Mouse (Mus musculus) right cerebral cortex, adult 18-20 months (tissue): ENCODE results near the gene Bcl11a.
A peak's percentile ranks its signal among the peaks of the same experiment; 100 is the strongest.

Experiments used
- DNase-seq: peaks from one replicate; pipeline ENCODE4 v3.0.0; 2022; ENCODE audit warnings: mixed read lengths

The Bcl11a gene

GRCm38 (mm10) chr11:24080541-24080940, 2.7 kb downstream of the Bcl11a start:
- DNase-seq: peak; percentile 61

- DNase-seq: peak; percentile 80
Observed at GRCm38 (mm10) chr11:24081016-24081686, 3.3 kb downstream of the Bcl11a start.

GRCm38 (mm10) chr11:24081687-24082384, 4.0 kb downstream of the Bcl11a start:
- no peak for DNase-seq

- no peak for DNase-seq
Observed at GRCm38 (mm10) chr11:24082385-24083075, 4.7 kb downstream of the Bcl11a start.

- no peak for DNase-seq
Observed at GRCm38 (mm10) chr11:24083076-24083405, 5.2 kb downstream of the Bcl11a start.

GRCm38 (mm10) chr11:24083423-24083822, 5.6 kb downstream of the Bcl11a start:
- DNase-seq: no peak

- DNase-seq: no peak
Observed at GRCm38 (mm10) chr11:24084077-24084476, 6.2 kb downstream of the Bcl11a start.

GRCm38 (mm10) chr11:24084590-24084989, 6.7 kb downstream of the Bcl11a start:
- DNase-seq: no peak

GRCm38 (mm10) chr11:24085986-24086385, 8.1 kb downstream of the Bcl11a start:
- no peak for DNase-seq

- no peak for DNase-seq
Observed at GRCm38 (mm10) chr11:24087069-24087468, 9.2 kb downstream of the Bcl11a start.

GRCm38 (mm10) chr11:24090443-24090842, 12.6 kb downstream of the Bcl11a start:
- DNase-seq: no peak

- DNase-seq: no peak
Observed at GRCm38 (mm10) chr11:24091393-24092080, 13.7 kb downstream of the Bcl11a start.

GRCm38 (mm10) chr11:24092618-24093017, 14.8 kb downstream of the Bcl11a start:
- DNase-seq: no peak

GRCm38 (mm10) chr11:24094086-24094487, 16.2 kb downstream of the Bcl11a start:
- no peak for DNase-seq

- no peak for DNase-seq
Observed at GRCm38 (mm10) chr11:24095236-24095635, 17.4 kb downstream of the Bcl11a start.

- no peak for DNase-seq
Observed at GRCm38 (mm10) chr11:24095656-24096353, 17.9 kb downstream of the Bcl11a start.

GRCm38 (mm10) chr11:24096483-24096882, 18.6 kb downstream of the Bcl11a start:
- no peak for DNase-seq

- DNase-seq: no peak
Observed at GRCm38 (mm10) chr11:24097026-24097425, 19.2 kb downstream of the Bcl11a start.

GRCm38 (mm10) chr11:24098069-24098468, 20.2 kb downstream of the Bcl11a start:
- no peak for DNase-seq

GRCm38 (mm10) chr11:24098662-24099061, 20.8 kb downstream of the Bcl11a start:
- DNase-seq: no peak

GRCm38 (mm10) chr11:24099215-24099614, 21.4 kb downstream of the Bcl11a start:
- no peak for DNase-seq

GRCm38 (mm10) chr11:24099886-24100293, 22.0 kb downstream of the Bcl11a start:
- DNase-seq: no peak
